Mouse (Mus musculus) embryonic facial prominence, embryonic 14.5 days (tissue): ENCODE data around the gene Tnfrsf25. TPM values are rescaled to one million over a fixed set of nuclear protein-coding genes. Genes with fewer than 3 reads are reported as not detected.

Experiments used
- ATAC-seq: fragments of 200-750 bp; cut with Nextera tagmentation; 2 replicates; pipeline ENCODE4 v1.8.0; 2017; ENCODE audit warnings: low read depth, moderate number of reproducible peaks, moderate TSS enrichment
- DNase-seq: peaks from one replicate; pipeline ENCODE4 v3.0.0-alpha.2; 2015; ENCODE audit warnings: low spot score
- H3K27ac ChIP-seq: fragments of 300-500 bp; sonication (generic); replicated peaks from 2 replicates; pipeline ENCODE4 v1.5.1; 2014; ENCODE audit warnings: low read depth, mild to moderate bottlenecking, low read length, moderate library complexity
- H3K27me3 ChIP-seq: fragments of 300-500 bp; sonication (generic); replicated peaks from 2 replicates; pipeline ENCODE4 v1.6.1; 2014; ENCODE audit warnings: low read length; ENCODE audit not compliant: control insufficient read depth, insufficient read depth
- H3K36me3 ChIP-seq: fragments of 300-500 bp; sonication (generic); 2 replicates; pipeline ENCODE4 v1.6.1; 2014; ENCODE audit warnings: low read length, mixed read lengths; ENCODE audit not compliant: control insufficient read depth, insufficient read depth
- H3K4me1 ChIP-seq: fragments of 300-500 bp; sonication (generic); 2 replicates; pipeline ENCODE4 v1.6.1; 2014; ENCODE audit warnings: antibody characterized with exemption, low read length; ENCODE audit not compliant: control insufficient read depth, insufficient read depth
- H3K4me2 ChIP-seq: fragments of 300-500 bp; sonication (generic); 2 replicates; pipeline ENCODE4 v1.6.1; 2014; ENCODE audit warnings: low read depth, mild to moderate bottlenecking, low read length, moderate library complexity, mixed read lengths
- H3K4me3 ChIP-seq: fragments of 300-500 bp; sonication (generic); 2 replicates; pipeline ENCODE4 v1.5.1; 2014; ENCODE audit warnings: low read depth, mild to moderate bottlenecking, low read length
- H3K9ac ChIP-seq: fragments of 300-500 bp; sonication (generic); 2 replicates; pipeline ENCODE4 v1.6.1; 2014; ENCODE audit warnings: low read depth, mild to moderate bottlenecking, low read length, moderate library complexity, mixed read lengths
- H3K9me3 ChIP-seq: fragments of 300-500 bp; sonication (generic); 2 replicates; pipeline ENCODE4 v1.6.1; 2016; ENCODE audit warnings: low read length; ENCODE audit not compliant: control insufficient read depth
- WGBS: fragments of 180-500 bp; shearing (Covaris S2); extraction: QIAGEN DNeasy Blood & Tissue Kit; methylation state at CpG from one replicate; pipeline ENCODE4 v1.1.7; 2014; 5-methylcytosine and 5-hydroxymethylcytosine counted together
- polyA plus RNA-seq: library from polyadenylated mRNA; unstranded; fragments of >200 nt; fragmentation: Nextera tagmentation; extraction: Ambion mirVana; gene quantifications from 2 replicates; pipeline ENCODE4 v1.2.1, GENCODE M21; 2014

Tnfrsf25 gene
- polyA plus RNA-seq, 1 experiment from 2014 or later: 0.65 TPM

GRCm38 (mm10) chr4:152130771-152131653, 15.3 kb downstream of the Tnfrsf25 start:
- Histone ChIP-seq H3K4me2 (peak overlapping the region; percentile 74), H3K9me3 (no peaks in the 10 kb centered on the region), H3K36me3 (no peaks in the 10 kb centered on the region), H3K4me1 (peaks cover 19% of the 10 kb centered on the region), H3K27ac (peak overlapping the region; percentile 55; the same call in 1 of the 2 replicates), H3K27me3 (peaks cover 85% of the 10 kb centered on the region), H3K9ac (peak overlapping the region; percentile 59), H3K4me3 (peak overlapping the region; percentile 43)
- peak; percentile 70 for DNase-seq
- ATAC-seq: peak; percentile 75
- 0% methylated on average over 16 of the region's 85 CpGs for WGBS

- ATAC-seq (peak; percentile 70), DNase-seq (peak; percentile 68)
- no peaks in the 10 kb centered on the region for H3K9me3 ChIP-seq
- peaks cover 19% of the 10 kb centered on the region for H3K4me1 ChIP-seq
- WGBS: 3% methylated on average over 39 of the region's 50 CpGs
- no peak overlapping the region; the same call in 1 of the 2 replicates for H3K9ac ChIP-seq
- H3K36me3 ChIP-seq: no peaks in the 10 kb centered on the region
- H3K27ac ChIP-seq: no peak overlapping the region
- H3K27me3 ChIP-seq: peaks cover 76% of the 10 kb centered on the region
- peak overlapping the region; percentile 74 for H3K4me2 ChIP-seq
- H3K4me3 ChIP-seq: peak overlapping the region; percentile 43
Measured at GRCm38 (mm10) chr4:152131809-152132771, 16.4 kb downstream of the Tnfrsf25 start.

GRCm38 (mm10) chr4:152132772-152133169, 17.0 kb downstream of the Tnfrsf25 start:
- ATAC-seq: no peak
- no peak for DNase-seq
- no peak overlapping the region for H3K4me2 ChIP-seq

GRCm38 (mm10) chr4:152133213-152133612, 17.5 kb downstream of the Tnfrsf25 start:
- Histone ChIP-seq H3K27me3 (peaks cover 68% of the 10 kb centered on the region), H3K4me1 (peaks cover 19% of the 10 kb centered on the region), H3K27ac (no peak overlapping the region), H3K9ac (no peak overlapping the region), H3K4me3 (no peak overlapping the region), H3K4me2 (no peak overlapping the region), H3K36me3 (no peaks in the 10 kb centered on the region), H3K9me3 (no peaks in the 10 kb centered on the region)
- no peak for ATAC-seq
- DNase-seq: no peak
- WGBS: 44% methylated on average over 5 of the region's 5 CpGs

More at GRCm38 (mm10) chr4:152132772-152133169, 17.0 kb downstream of the Tnfrsf25 start:
- peaks cover 19% of the 10 kb centered on the region for H3K4me1 ChIP-seq
- no peaks in the 10 kb centered on the region for H3K9me3 ChIP-seq
- no peak overlapping the region for H3K4me3 ChIP-seq
- H3K9ac ChIP-seq: no peak overlapping the region
- 30% methylated on average over 10 of the region's 10 CpGs for WGBS
- H3K36me3 ChIP-seq: no peaks in the 10 kb centered on the region
- H3K27ac ChIP-seq: no peak overlapping the region
- H3K27me3 ChIP-seq: peaks cover 72% of the 10 kb centered on the region

GRCm38 (mm10) chr4:152134507-152134906, 18.8 kb downstream of the Tnfrsf25 start:
- Histone ChIP-seq H3K9me3 (no peaks in the 10 kb centered on the region), H3K4me2 (no peak overlapping the region), H3K27ac (no peak overlapping the region), H3K36me3 (no peaks in the 10 kb centered on the region), H3K9ac (no peak overlapping the region), H3K27me3 (peaks cover 61% of the 10 kb centered on the region), H3K4me3 (no peak overlapping the region), H3K4me1 (peaks cover 26% of the 10 kb centered on the region)
- ATAC-seq (no peak), DNase-seq (peak; percentile 24)

- Histone ChIP-seq H3K36me3 (no peaks in the 10 kb centered on the region), H3K27ac (no peak overlapping the region), H3K9ac (no peak overlapping the region), H3K9me3 (no peaks in the 10 kb centered on the region), H3K4me2 (no peak overlapping the region), H3K4me1 (peaks cover 26% of the 10 kb centered on the region), H3K4me3 (no peak overlapping the region), H3K27me3 (peaks cover 55% of the 10 kb centered on the region)
- ATAC-seq (no peak), DNase-seq (no peak)
- 81% methylated on average over 12 of the region's 12 CpGs for WGBS
Measured at GRCm38 (mm10) chr4:152135363-152135762, 19.6 kb downstream of the Tnfrsf25 start.

GRCm38 (mm10) chr4:152136112-152136875, 20.6 kb downstream of the Tnfrsf25 start:
- no peak overlapping the region for H3K4me2 ChIP-seq
- H3K9me3 ChIP-seq: no peaks in the 10 kb centered on the region
- ATAC-seq (no peak), DNase-seq (no peak)
- H3K4me1 ChIP-seq: peaks cover 18% of the 10 kb centered on the region
- no peak overlapping the region for H3K27ac ChIP-seq
- WGBS: 27% methylated on average over 5 of the region's 6 CpGs
- H3K4me3 ChIP-seq: no peak overlapping the region
- H3K9ac ChIP-seq: no peak overlapping the region
- H3K36me3 ChIP-seq: no peaks in the 10 kb centered on the region
- H3K27me3 ChIP-seq: peaks cover 49% of the 10 kb centered on the region

GRCm38 (mm10) chr4:152136876-152137250, 21.1 kb downstream of the Tnfrsf25 start:
- WGBS: 96% methylated on average over 2 of the region's 2 CpGs
- no peak overlapping the region for H3K9ac ChIP-seq
- H3K36me3 ChIP-seq: no peaks in the 10 kb centered on the region
- no peak overlapping the region for H3K4me3 ChIP-seq
- ATAC-seq: no peak
- no peaks in the 10 kb centered on the region for H3K9me3 ChIP-seq
- peaks cover 12% of the 10 kb centered on the region for H3K4me1 ChIP-seq
- no peak for DNase-seq
- no peak overlapping the region for H3K4me2 ChIP-seq
- H3K27me3 ChIP-seq: peaks cover 45% of the 10 kb centered on the region
- no peak overlapping the region for H3K27ac ChIP-seq
